Mouse (Mus musculus) CD8-positive naive resting alpha-beta T cell, adult 57 days (primary cell): ENCODE data around the gene Des. TPM values are rescaled to one million over a fixed set of nuclear protein-coding genes. Genes with fewer than 3 reads are reported as not detected.

Source experiments
- total RNA-seq: library from RNA; stranded (reverse); gene quantifications from one replicate; pipeline ENCODE4 v1.2.4, GENCODE M21; 2023

Gene Des
- total RNA-seq: 0.21 TPM

GRCm38 (mm10) chr1:75360112-75361031 lies at the start of gene Des:
Gene Des (plus strand): TSS chr1:75360329.

GRCm38 (mm10) chr1:75317241-75318201 lies 42.6 kb upstream of the Des start, which contains the start of gene Dnpep:
Gene Dnpep (minus strand): TSS chr1:75317990.

GRCm38 (mm10) chr1:75374950-75375936 lies 15.1 kb downstream of the Des start, which contains the start of gene Speg:
Gene Speg (plus strand): TSS chr1:75375297.

Other genes with a start within 250 kb of the Des start
- 2.5 TPM for gene Nhej1, start 235.1 kb upstream of the Des start, total RNA-seq
- gene Slc23a3, start 226.4 kb upstream of the Des start, total RNA-seq: 2.6 TPM
- gene Cnppd1, start 217.6 kb upstream of the Des start, total RNA-seq: 109 TPM
- gene Retreg2, start 217.6 kb upstream of the Des start, total RNA-seq: 63.0 TPM
- gene Zfand2b, start 191.7 kb upstream of the Des start, total RNA-seq: 32.3 TPM
- 6.2 TPM for gene Abcb6, start 179.9 kb upstream of the Des start, total RNA-seq
- gene Ankzf1, start 168.2 kb upstream of the Des start, total RNA-seq: 24.3 TPM
- 28.4 TPM for gene Atg9a, start 168.1 kb upstream of the Des start, total RNA-seq
- gene Glb1l, start 149.5 kb upstream of the Des start, total RNA-seq: 11.1 TPM
- 97.7 TPM for gene Stk16, start 149.5 kb upstream of the Des start, total RNA-seq
- 185 TPM for gene Tuba4a, start 140.5 kb upstream of the Des start, total RNA-seq
- not detected for gene A630095N17Rik, start 128.2 kb upstream of the Des start, total RNA-seq
- 52.1 TPM for gene Dnajb2, start 123.9 kb upstream of the Des start, total RNA-seq
- gene Ptprn, start 95.8 kb upstream of the Des start, total RNA-seq: 0.24 TPM
- not detected for gene Resp18, start 81.9 kb upstream of the Des start, total RNA-seq
- gene Dnpep, start 42.3 kb upstream of the Des start, total RNA-seq: 34.9 TPM
- 0.80 TPM for gene Speg, start 15.0 kb downstream of the Des start, total RNA-seq
- gene Gmppa, start 75.6 kb downstream of the Des start, total RNA-seq: 59.5 TPM
- gene Asic4, start 90.1 kb downstream of the Des start, total RNA-seq: not detected
- 22.0 TPM for gene Chpf, start 119.0 kb downstream of the Des start, total RNA-seq
- 3.1 TPM for gene Tmem198, start 119.2 kb downstream of the Des start, total RNA-seq
- gene Obsl1, start 146.1 kb downstream of the Des start, total RNA-seq: 5.1 TPM
- 3.0 TPM for gene Inha, start 146.7 kb downstream of the Des start, total RNA-seq
- gene Stk11ip, start 161.2 kb downstream of the Des start, total RNA-seq: 90.9 TPM
- gene Slc4a3, start 185.9 kb downstream of the Des start, total RNA-seq: not detected